Mouse (Mus musculus): ENCODE measurements around the gene Kifc5b.

DNA sequence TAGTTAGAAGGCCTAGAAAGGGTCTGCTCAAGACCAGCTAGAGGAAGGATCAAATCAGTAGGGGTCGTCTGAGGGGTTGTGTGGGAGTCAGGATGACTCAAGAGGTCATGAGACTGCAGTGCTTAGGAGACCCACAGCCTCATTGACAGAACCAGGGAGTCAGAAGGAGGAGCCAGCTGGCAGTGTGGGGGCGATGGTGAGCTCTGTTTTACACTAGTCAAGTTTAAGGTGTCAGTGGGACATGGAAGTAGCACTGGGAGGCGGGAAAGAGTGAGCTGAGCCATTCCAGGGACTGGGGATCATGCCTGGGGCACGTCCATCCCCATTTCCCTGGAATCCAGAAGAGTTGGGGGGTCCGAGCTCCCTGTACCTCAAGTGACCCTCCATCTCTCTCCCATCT is 42.0 kb downstream of the Kifc5b start:
- TF ChIP-seq CTCF (IDR thresholded peaks at IDR 0.05; ENCODE audit: extremely low read depth, insufficient read depth, insufficient read length, insufficient replicate concordance) (no peak), POLR2A (IDR thresholded peaks at IDR 0.05; ENCODE audit: low read depth, low read length) (no peak)

Data from spleen, adult 2 months (tissue).